Mouse (Mus musculus) forebrain, embryonic 10.5 days (tissue): ENCODE results near the gene Wdr45b. TPM values are rescaled to one million over a fixed set of nuclear protein-coding genes. Genes with fewer than 3 reads are reported as not detected.
"Not testable (repeated sequence)": the region's sequence is repeated elsewhere in the genome, so short reads cannot be mapped to it uniquely, and the experiment has no call there.

Experiments used
- DNase-seq: peaks from one replicate; pipeline ENCODE4 v3.0.0-alpha.2; 2017; ENCODE audit warnings: low spot score; ENCODE audit errors: extremely low spot score
- H3K27ac ChIP-seq: fragments of 300-500 bp; sonication (generic); 2 replicates; pipeline ENCODE4 v1.5.1; 2016; ENCODE audit warnings: mild to moderate bottlenecking
- H3K27me3 ChIP-seq: fragments of 300-500 bp; sonication (generic); 2 replicates; pipeline ENCODE4 v1.6.1; 2016; ENCODE audit warnings: mild to moderate bottlenecking; ENCODE audit not compliant: poor library complexity, severe bottlenecking
- H3K36me3 ChIP-seq: fragments of 300-500 bp; sonication (generic); replicated peaks from 2 replicates; pipeline ENCODE4 v1.6.1; 2016; ENCODE audit warnings: mild to moderate bottlenecking, moderate library complexity
- H3K4me1 ChIP-seq: fragments of 300-500 bp; sonication (generic); 2 replicates; pipeline ENCODE4 v1.6.1; 2016
- H3K4me3 ChIP-seq: fragments of 300-500 bp; sonication (generic); 2 replicates; pipeline ENCODE4 v1.5.1; 2016; ENCODE audit warnings: mild to moderate bottlenecking, moderate library complexity
- H3K9me3 ChIP-seq: fragments of 300-500 bp; sonication (generic); 2 replicates; pipeline ENCODE4 v1.6.1; 2016; ENCODE audit warnings: mild to moderate bottlenecking, moderate library complexity
- WGBS: fragments of 180-500 bp; shearing (Covaris S2); methylation state at CpG from one replicate; pipeline ENCODE4 v1.1.7; 2016; 5-methylcytosine and 5-hydroxymethylcytosine counted together
- microRNA-seq: library from miRNA; unstranded; fragments of <30 nt; microRNA quantifications from one replicate; pipeline ENCODE4, GENCODE M21; 2017
- polyA plus RNA-seq: library from polyadenylated mRNA; unstranded; fragments of >200 nt; fragmentation: Nextera tagmentation; extraction: Ambion mirVana; gene quantifications from 2 replicates; pipeline ENCODE4 v1.2.1, GENCODE M21; 2016

Wdr45b gene
- polyA plus RNA-seq, 1 experiment from 2014 or later, result 98.6 TPM

GRCm38 (mm10) chr11:121307712-121308111 is 46.5 kb downstream of the Wdr45b start:
- not testable (repeated sequence) for H3K4me1 ChIP-seq, DNase-seq, H3K4me3 ChIP-seq, H3K27me3 ChIP-seq, H3K27ac ChIP-seq
- H3K9me3 ChIP-seq, result peaks cover 11% of the 10 kb centered on the region; the same call in 1 of the 2 replicates
- WGBS, result 97% methylated on average over 6 of the region's 6 CpGs
- H3K36me3 ChIP-seq, result peaks cover 82% of the 10 kb centered on the region

DNA sequence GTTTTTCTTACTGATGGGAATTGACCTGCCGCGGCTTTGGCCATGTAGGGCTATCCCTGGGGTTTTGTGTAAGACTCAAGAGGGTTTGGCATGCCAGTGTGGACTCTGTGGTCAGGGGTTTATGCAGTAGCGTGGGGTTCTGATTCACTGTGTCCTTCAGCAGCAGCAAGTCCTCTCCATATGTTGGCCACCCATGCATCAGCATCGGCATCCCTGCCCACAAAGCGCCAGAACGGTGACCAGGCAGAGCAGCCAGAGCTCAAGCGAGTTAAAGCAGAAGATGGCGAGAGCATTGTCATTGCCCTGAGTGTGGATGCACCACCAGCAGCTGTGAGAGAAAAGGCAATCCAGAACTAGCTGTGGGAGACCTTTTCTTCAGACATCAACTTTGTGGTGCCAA is 47.6 kb downstream of the Wdr45b start:
- whole genome bisulfite sequencing, result 95% methylated on average over 8 of the region's 8 CpGs
- H3K36me3 ChIP-seq, result peaks cover 93% of the 10 kb centered on the region
- H3K27me3 ChIP-seq, result no peaks in the 10 kb centered on the region

DNA sequence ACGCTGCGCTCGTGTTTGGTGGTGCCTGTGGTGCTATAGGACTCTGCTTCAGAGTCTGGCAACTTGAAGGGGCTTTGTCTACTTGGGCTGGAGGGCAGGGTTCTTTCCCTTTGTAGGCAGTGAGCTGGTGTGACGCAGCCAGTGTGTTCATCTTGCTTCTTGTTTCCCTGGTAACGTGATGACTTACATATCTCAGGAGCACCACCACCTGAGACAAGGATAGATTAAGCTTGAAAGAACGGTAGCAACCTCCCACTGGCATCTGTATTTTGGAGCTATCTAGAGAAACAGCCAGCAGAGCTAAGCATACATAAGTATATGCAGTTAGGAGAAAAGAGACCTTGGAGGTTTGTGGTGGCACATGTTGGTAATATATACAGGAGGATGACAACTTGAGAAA is 48.9 kb downstream of the Wdr45b start:
- Histone ChIP-seq H3K4me3 (no peak overlapping the region), H3K27me3 (no peaks in the 10 kb centered on the region), H3K36me3 (peaks cover 100% of the 10 kb centered on the region), H3K4me1 (no peaks in the 10 kb centered on the region), H3K27ac (no peak overlapping the region), H3K9me3 (peaks cover 6% of the 10 kb centered on the region; the same call in 1 of the 2 replicates)
- DNase-seq, result no peak
- WGBS, result 94% methylated on average over 6 of the region's 6 CpGs

More for the DNA sequence above, 47.6 kb downstream of the Wdr45b start:
- Histone ChIP-seq H3K27ac (no peak overlapping the region), H3K4me3 (no peak overlapping the region), H3K4me1 (no peaks in the 10 kb centered on the region), H3K9me3 (peaks cover 11% of the 10 kb centered on the region; the same call in 1 of the 2 replicates)
- DNase-seq, result no peak

DNA sequence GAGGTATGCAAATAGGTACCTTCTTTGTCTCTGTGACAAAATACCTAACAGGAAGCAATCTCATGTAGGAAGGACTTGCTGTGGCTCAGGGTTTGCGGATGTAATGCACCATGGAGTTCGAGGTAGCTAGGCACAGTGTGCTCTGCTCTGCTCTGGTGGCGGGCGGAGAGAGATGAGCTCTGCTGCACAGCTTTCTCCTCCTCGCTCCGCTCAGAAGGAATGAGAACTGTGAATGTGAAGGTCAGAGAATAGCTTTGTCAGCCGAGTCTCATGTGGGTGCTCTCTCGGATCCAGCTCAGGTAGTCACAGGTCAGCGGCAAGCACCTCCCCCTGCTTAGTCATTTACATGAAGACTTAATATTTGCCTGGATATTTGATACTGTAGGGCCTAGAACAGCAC is 54.0 kb downstream of the Wdr45b start:
- WGBS, result 94% methylated on average over 9 of the region's 9 CpGs
- DNase-seq, result no peak
- no peak overlapping the region for H3K27ac ChIP-seq
- no peak overlapping the region for H3K4me3 ChIP-seq
- peaks cover 100% of the 10 kb centered on the region for H3K36me3 ChIP-seq
- no peaks in the 10 kb centered on the region for H3K4me1 ChIP-seq
- no peaks in the 10 kb centered on the region for H3K27me3 ChIP-seq
- no peaks in the 10 kb centered on the region for H3K9me3 ChIP-seq

DNA sequence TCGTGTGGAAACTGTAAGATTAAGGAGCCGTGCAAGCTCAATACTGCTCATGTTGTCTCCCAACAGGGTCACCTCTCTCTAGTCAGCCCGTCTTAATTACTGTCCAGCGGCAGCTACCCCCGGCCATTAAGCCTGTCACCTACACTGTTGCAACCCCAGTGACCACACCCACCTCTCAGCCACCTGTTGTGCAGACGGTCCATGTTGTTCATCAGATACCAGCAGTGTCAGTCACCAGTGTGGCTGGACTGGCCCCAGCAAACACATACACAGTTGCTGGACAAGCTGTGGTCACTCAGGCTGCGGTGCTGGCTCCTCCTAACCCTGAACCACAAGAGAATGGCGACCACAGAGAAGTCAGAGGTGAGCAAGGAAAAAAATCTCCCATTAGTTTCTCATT is 55.8 kb downstream of the Wdr45b start:
- H3K9me3 ChIP-seq, result no peaks in the 10 kb centered on the region
- H3K27me3 ChIP-seq, result no peaks in the 10 kb centered on the region
- H3K27ac ChIP-seq, result no peak overlapping the region
- H3K36me3 ChIP-seq, result peaks cover 100% of the 10 kb centered on the region
- H3K4me3 ChIP-seq, result no peak overlapping the region
- 91% methylated on average over 8 of the region's 8 CpGs for WGBS
- DNase-seq, result no peak
- no peaks in the 10 kb centered on the region for H3K4me1 ChIP-seq

GRCm38 (mm10) chr11:121294771-121295170 is 59.5 kb downstream of the Wdr45b start:
- WGBS, result 94% methylated on average over 5 of the region's 5 CpGs
- H3K27ac ChIP-seq, result no peak overlapping the region
- H3K4me3 ChIP-seq, result no peak overlapping the region
- no peak for DNase-seq
- H3K4me1 ChIP-seq, result no peaks in the 10 kb centered on the region
- peaks cover 100% of the 10 kb centered on the region for H3K36me3 ChIP-seq
- no peaks in the 10 kb centered on the region for H3K27me3 ChIP-seq
- no peaks in the 10 kb centered on the region for H3K9me3 ChIP-seq

DNA sequence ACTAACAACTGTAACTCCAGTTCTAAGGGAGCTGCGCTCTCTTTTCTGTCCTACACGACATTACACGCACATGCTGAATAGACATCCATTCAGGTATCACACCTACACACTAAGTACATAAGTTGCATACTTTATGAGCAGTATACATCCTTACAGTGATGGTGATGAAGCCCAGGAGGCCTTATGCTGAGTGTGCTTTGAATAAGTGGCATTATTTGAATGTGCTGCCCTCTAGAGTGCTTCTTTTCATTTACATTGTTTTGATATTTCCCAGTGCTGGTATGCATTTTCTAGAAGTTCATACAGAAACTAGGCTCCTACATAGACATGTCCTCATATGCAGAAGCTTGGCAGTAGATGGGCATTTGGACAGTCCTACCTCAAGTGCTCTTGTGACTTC is 64.4 kb downstream of the Wdr45b start:
- WGBS, result 93% methylated on average over 3 of the region's 3 CpGs

GRCm38 (mm10) chr11:121282911-121283310 is 71.3 kb downstream of the Wdr45b start:
- Histone ChIP-seq H3K9me3 (no peaks in the 10 kb centered on the region), H3K27me3 (no peaks in the 10 kb centered on the region), H3K4me1 (0 out of 2 replicates have a peak, but pooled peaks cover 5% of the 10 kb centered on the region), H3K4me3 (no peak overlapping the region), H3K27ac (no peak overlapping the region), H3K36me3 (peaks cover 80% of the 10 kb centered on the region)
- 80% methylated on average over 6 of the region's 6 CpGs for WGBS
- DNase-seq, result no peak

More for the DNA sequence above, 64.4 kb downstream of the Wdr45b start:
- no peak for DNase-seq
- H3K9me3 ChIP-seq, result no peaks in the 10 kb centered on the region
- peaks cover 100% of the 10 kb centered on the region for H3K36me3 ChIP-seq
- H3K4me1 ChIP-seq, result no peaks in the 10 kb centered on the region
- H3K4me3 ChIP-seq, result no peak overlapping the region
- no peak overlapping the region for H3K27ac ChIP-seq
- no peaks in the 10 kb centered on the region for H3K27me3 ChIP-seq

GRCm38 (mm10) chr11:121278011-121278410 is 76.2 kb downstream of the Wdr45b start:
- no peak overlapping the region for H3K4me3 ChIP-seq
- H3K27ac ChIP-seq, result no peak overlapping the region
- no peaks in the 10 kb centered on the region for H3K9me3 ChIP-seq
- 0 out of 2 replicates have a peak, but pooled peaks cover 4% of the 10 kb centered on the region for H3K4me1 ChIP-seq
- peaks cover 69% of the 10 kb centered on the region for H3K36me3 ChIP-seq
- DNase-seq, result no peak
- 97% methylated on average over 3 of the region's 3 CpGs for WGBS
- H3K27me3 ChIP-seq, result no peaks in the 10 kb centered on the region

DNA sequence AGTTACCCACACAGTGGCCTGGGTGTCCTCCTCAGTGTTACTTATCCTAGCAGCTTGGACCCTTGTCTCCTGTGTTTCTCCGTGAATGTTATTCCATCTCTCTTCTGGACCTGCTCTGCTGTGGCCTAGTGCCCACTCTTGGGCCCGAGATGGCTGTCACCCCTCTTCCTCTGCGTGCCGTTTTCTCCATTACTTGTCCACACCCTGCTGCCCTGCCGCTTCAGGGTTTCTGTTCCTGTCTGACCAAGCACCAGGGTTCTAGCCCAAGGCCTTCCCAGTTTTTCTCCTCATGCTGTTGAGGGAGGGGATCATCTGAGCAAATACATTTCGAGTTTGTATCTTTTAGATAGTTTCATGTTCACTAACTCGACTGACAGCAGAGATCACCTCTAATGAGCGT is 76.7 kb downstream of the Wdr45b start:
- Histone ChIP-seq H3K4me1 (no peaks in the 10 kb centered on the region), H3K4me3 (no peak overlapping the region), H3K36me3 (peaks cover 72% of the 10 kb centered on the region), H3K27ac (no peak overlapping the region), H3K27me3 (no peaks in the 10 kb centered on the region), H3K9me3 (no peaks in the 10 kb centered on the region)
- WGBS, result 94% methylated on average over 8 of the region's 8 CpGs
- DNase-seq, result no peak

Small RNAs within 50 kb of the gene (microRNA-seq; reads per million reads assigned to microRNA genes)
- gene Mir7236, result not detected

Other genes with a start within 250 kb of the Wdr45b start
- gene Tex19.2, start 235.8 kb downstream of the Wdr45b start, polyA plus RNA-seq, result 0.06 TPM in 1 of 2 replicates, not detected in the other
- gene Tex19.1, start 208.3 kb downstream of the Wdr45b start, polyA plus RNA-seq, result not detected in 2 replicates
- 0.09 TPM in 1 of 2 replicates, not detected in the other for gene Uts2r, start 194.2 kb downstream of the Wdr45b start, polyA plus RNA-seq
- gene Hexdc, start 150.0 kb downstream of the Wdr45b start, polyA plus RNA-seq, result 5.3 and 6.6 TPM in 2 replicates
- gene Ogfod3, start 149.7 kb downstream of the Wdr45b start, polyA plus RNA-seq, result 23.0 and 25.1 TPM in 2 replicates
- gene Cybc1, start 125.1 kb downstream of the Wdr45b start, polyA plus RNA-seq, result 28.2 and 29.9 TPM in 2 replicates
- 48.0 and 50.6 TPM in 2 replicates for gene Narf, start 117.2 kb downstream of the Wdr45b start, polyA plus RNA-seq
- 10.4 and 11.9 TPM in 2 replicates for gene Foxk2, start 94.5 kb downstream of the Wdr45b start, polyA plus RNA-seq
- gene Rab40b, start 33.8 kb upstream of the Wdr45b start, polyA plus RNA-seq, result 0.77 and 1.0 TPM in 2 replicates
- 7.8 and 8.1 TPM in 2 replicates for gene Fn3krp, start 67.0 kb upstream of the Wdr45b start, polyA plus RNA-seq
- gene Fn3k, start 80.5 kb upstream of the Wdr45b start, polyA plus RNA-seq, result 0.58 and 0.79 TPM in 2 replicates
- gene Tbcd, start 97.5 kb upstream of the Wdr45b start, polyA plus RNA-seq, result 53.3 and 57.1 TPM in 2 replicates
- 0.49 and 0.69 TPM in 2 replicates for gene Zfp750, start 164.9 kb upstream of the Wdr45b start, polyA plus RNA-seq